Mouse (Mus musculus): Measurements from ENCODE around the gene Vwc2. TPM values are rescaled to one million over a fixed set of nuclear protein-coding genes. Genes with fewer than 3 reads are reported as not detected.

Gene Vwc2
- total RNA-seq (2021) = 1 to 10 TPM; 5.5 to 6.6 TPM
- long read RNA-seq, partial matches to known transcripts = 5 of 7 reads
- long read RNA-seq, other reads (novel, unspliced or antisense) = 0 of 7 reads

- peak; percentile 28 to 45 for DNase-seq (ENCODE audit: low spot score in 2 of 2)
These were observed at the start of gene Vwc2 for GRCm38 (mm10) chr11:11113576-11114233. Gene Vwc2, plus strand, starts transcription at chr11:11114223.

- no peak for DNase-seq (ENCODE audit: low spot score in 2 of 2)
These were observed 25.8 kb upstream of the Vwc2 start for GRCm38 (mm10) chr11:11088162-11088756.

GRCm38 (mm10) chr11:11097606-11098005 is 16.4 kb upstream of the Vwc2 start:
- DNase-seq (ENCODE audit: low spot score in 2 of 2) = no peak

- DNase-seq (ENCODE audit: low spot score in 2 of 2) = no peak
These were observed 15.7 kb upstream of the Vwc2 start for GRCm38 (mm10) chr11:11098282-11098681.

GRCm38 (mm10) chr11:11099011-11099410 is 15.0 kb upstream of the Vwc2 start:
- no peak for DNase-seq (ENCODE audit: low spot score in 2 of 2)

GRCm38 (mm10) chr11:11102182-11102581 is 11.8 kb upstream of the Vwc2 start:
- DNase-seq (ENCODE audit: low spot score in 2 of 2) = no peak

- DNase-seq (ENCODE audit: low spot score in 2 of 2) = no peak
These were observed 11.4 kb upstream of the Vwc2 start for GRCm38 (mm10) chr11:11102620-11103019.

- no peak for DNase-seq (ENCODE audit: low spot score in 2 of 2)
These were observed 5.1 kb upstream of the Vwc2 start for GRCm38 (mm10) chr11:11108922-11109321.

- DNase-seq (ENCODE audit: low spot score in 2 of 2) = peak; percentile 12 to 22
These were observed 409 bp downstream of the Vwc2 start for GRCm38 (mm10) chr11:11114234-11115030.

GRCm38 (mm10) chr11:11115031-11115647 is 1.1 kb downstream of the Vwc2 start:
- peak in 1 of 2 experiments; percentile 38 for DNase-seq (ENCODE audit: low spot score in 2 of 2)

- peak; percentile 25 to 49 for DNase-seq (ENCODE audit: low spot score in 2 of 2)
These were observed 1.9 kb downstream of the Vwc2 start for GRCm38 (mm10) chr11:11115648-11116590.

GRCm38 (mm10) chr11:11116736-11117135 is 2.7 kb downstream of the Vwc2 start:
- no peak for DNase-seq (ENCODE audit: low spot score in 2 of 2)

- DNase-seq (ENCODE audit: low spot score in 2 of 2) = no peak
These were observed 8.8 kb downstream of the Vwc2 start for GRCm38 (mm10) chr11:11122866-11123265.

- peak; percentile 54 to 68 for DNase-seq (ENCODE audit: low spot score in 2 of 2)
These were observed 17.5 kb downstream of the Vwc2 start for GRCm38 (mm10) chr11:11131414-11132077.

GRCm38 (mm10) chr11:11140622-11141021 is 26.6 kb downstream of the Vwc2 start:
- DNase-seq (ENCODE audit: low spot score in 2 of 2) = no peak

- DNase-seq (ENCODE audit: low spot score in 2 of 2) = no peak
These were observed 38.7 kb downstream of the Vwc2 start for GRCm38 (mm10) chr11:11152681-11153080.

GRCm38 (mm10) chr11:11171396-11171795 is 57.4 kb downstream of the Vwc2 start:
- DNase-seq (ENCODE audit: low spot score in 2 of 2) = no peak

- no peak for DNase-seq (ENCODE audit: low spot score in 2 of 2)
These were observed 61.2 kb downstream of the Vwc2 start for GRCm38 (mm10) chr11:11175259-11175658.

GRCm38 (mm10) chr11:11182705-11183104 is 68.7 kb downstream of the Vwc2 start:
- no peak for DNase-seq (ENCODE audit: low spot score in 2 of 2)

- no peak for DNase-seq (ENCODE audit: low spot score in 2 of 2)
These were observed 109.1 kb downstream of the Vwc2 start for GRCm38 (mm10) chr11:11223162-11223561.
